Mouse (Mus musculus) megakaryocyte, embryonic 14.5 days (primary cell): ENCODE data around the gene Vcan.

ENCODE experiments used
- FLI1 ChIP-seq: IDR thresholded peaks from 2 replicates; pipeline ENCODE4 v1.6.1; 2012; ENCODE audit warnings: low read length, inconsistent platforms, mixed read lengths
- GATA1 ChIP-seq: IDR thresholded peaks from 3 replicates; pipeline ENCODE4 v1.6.1; 2012; ENCODE audit warnings: mixed read lengths, low read length, inconsistent platforms, borderline replicate concordance

- TF ChIP-seq GATA1 (no peak), FLI1 (no peak)
Measured at GRCm38 (mm10) chr13:89738776-89739695, 3.3 kb downstream of the Vcan start.
